Mouse (Mus musculus) T-cell, adult 2 months (primary cell): ENCODE results near the gene Tsacc.

Experiments
- DNase-seq: peaks from one replicate; pipeline ENCODE4 v3.0.0; 2022; ENCODE audit warnings: low spot score

Gene Tsacc

GRCm38 (mm10) chr3:88238866-88239391 lies 57.9 kb downstream of the Tsacc start:
- no peak for DNase-seq

GRCm38 (mm10) chr3:88237556-88238194 lies 59.1 kb downstream of the Tsacc start:
- peak; percentile 29 for DNase-seq

GRCm38 (mm10) chr3:88237161-88237555 lies 59.6 kb downstream of the Tsacc start:
- no peak for DNase-seq

- no peak for DNase-seq
Measured at GRCm38 (mm10) chr3:88235616-88236015, 61.2 kb downstream of the Tsacc start.

- no peak for DNase-seq
Measured at GRCm38 (mm10) chr3:88235216-88235615, 61.6 kb downstream of the Tsacc start.

- DNase-seq, result no peak
Measured at GRCm38 (mm10) chr3:88234041-88234440, 62.8 kb downstream of the Tsacc start.

- DNase-seq, result no peak
Measured at GRCm38 (mm10) chr3:88232851-88233649, 63.7 kb downstream of the Tsacc start.
